Mouse (Mus musculus) 3134 (cell line): ENCODE measurements around the gene Nrxn1.
"Not testable (repeated sequence)": the region's sequence is repeated elsewhere in the genome, so short reads cannot be mapped to it uniquely, and the experiment has no call there.

Source experiments
- DNase-seq: peaks from one replicate; pipeline ENCODE4 v3.0.0-alpha.2; 2011; ENCODE audit warnings: low spot score; ENCODE audit not compliant: insufficient read length; ENCODE audit errors: extremely low read depth

Nrxn1 gene

GRCm38 (mm10) chr17:90346735-90347475 is 746.0 kb downstream of the Nrxn1 start:
- DNase-seq, result no peak

DNA sequence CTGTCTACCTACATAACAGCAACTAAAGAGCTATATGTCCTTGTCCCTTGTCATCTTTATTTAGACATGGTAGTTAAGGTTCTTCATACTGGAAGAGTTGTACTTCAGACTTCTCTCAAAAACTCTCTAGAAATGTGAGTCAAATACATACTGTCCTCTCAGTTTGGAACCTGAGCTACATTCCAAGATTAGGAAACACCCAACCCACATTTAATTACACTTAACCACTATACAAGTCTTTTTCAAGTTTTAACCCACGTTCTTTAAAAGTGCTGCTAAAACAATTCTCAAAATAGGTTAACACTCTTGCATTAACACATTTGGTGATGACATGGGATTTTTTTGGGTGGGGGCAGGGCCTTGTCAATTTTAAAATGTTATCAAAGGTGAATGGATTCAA is 759.4 kb downstream of the Nrxn1 start:
- DNase-seq, result no peak

DNA sequence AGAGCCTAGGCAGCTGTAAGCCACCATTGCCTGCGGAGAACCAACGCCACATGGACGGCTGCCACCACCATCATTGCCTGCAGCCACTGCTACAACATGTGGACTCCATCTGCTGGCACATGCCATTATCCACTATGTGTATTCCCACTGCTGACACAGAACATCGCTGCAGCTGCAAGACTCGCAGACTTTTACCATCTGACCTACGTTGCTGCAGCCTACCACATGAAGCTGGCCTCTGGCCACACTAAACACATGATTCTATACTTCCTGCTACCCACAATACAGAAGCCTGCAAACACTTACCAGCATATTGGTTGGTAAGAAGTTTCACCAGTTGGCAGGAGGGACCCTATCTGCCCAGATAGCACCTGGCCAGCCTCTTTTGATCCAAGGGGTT is 769.2 kb downstream of the Nrxn1 start:
- DNase-seq, result no peak

DNA sequence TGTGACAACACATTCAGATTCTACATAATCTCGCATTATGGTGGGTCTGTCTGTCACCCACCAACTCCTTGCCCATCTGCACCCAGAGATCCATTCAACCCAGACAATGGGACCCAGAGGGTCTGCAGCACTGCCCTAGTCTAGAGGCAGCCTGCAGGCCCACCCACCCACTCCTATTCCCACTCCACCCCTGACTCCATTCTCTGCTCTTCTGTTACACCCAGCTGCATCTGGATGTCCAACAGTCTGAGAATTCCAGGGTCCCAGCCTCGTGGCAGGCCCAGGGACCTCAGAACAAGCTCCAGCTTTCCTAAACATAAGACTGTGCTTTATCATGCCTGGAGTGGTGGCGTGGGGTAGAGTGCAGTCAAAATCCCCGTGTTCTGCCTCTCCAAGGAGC is 820.6 kb downstream of the Nrxn1 start:
- DNase-seq, result no peak

DNA sequence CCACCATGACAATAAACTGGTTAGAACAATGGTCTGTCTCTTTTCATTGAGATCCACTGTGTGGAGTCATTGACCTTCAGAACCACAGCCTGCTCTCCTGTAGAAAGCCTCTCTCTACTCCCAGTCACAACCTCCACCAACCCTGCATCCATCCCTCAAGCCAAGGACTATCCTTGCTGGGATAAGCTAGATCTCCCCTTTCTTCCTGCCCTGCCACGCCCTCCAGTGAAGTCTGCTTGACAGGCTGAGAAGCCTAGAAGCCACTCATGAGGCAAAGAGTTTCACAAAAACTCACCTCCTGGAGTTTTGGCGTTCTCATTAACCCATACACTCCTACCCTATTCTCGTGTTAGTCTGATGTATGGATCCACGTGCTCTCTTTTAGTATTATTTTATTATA is 821.7 kb downstream of the Nrxn1 start:
- DNase-seq, result no peak

DNA sequence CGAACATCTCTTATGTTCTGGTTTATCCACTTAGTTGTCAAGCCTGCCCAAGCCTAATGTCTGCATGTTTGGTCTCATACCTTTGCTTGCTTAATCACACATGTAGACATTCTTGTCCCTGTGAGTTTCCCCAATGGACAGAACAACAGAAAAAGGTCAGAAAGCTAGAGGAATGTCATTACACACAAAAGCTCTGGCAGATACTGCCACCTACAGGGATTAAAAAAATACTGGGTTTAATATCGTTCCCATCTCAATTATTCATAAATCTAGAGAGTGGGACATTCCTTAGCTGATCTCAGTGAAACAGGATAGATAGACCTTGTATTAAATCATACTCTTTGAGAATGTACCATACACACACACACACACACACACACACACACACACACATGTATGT is 823.7 kb downstream of the Nrxn1 start:
- no peak for DNase-seq

- no peak for DNase-seq
These were observed 839.3 kb downstream of the Nrxn1 start for GRCm38 (mm10) chr17:90253451-90254131.

DNA sequence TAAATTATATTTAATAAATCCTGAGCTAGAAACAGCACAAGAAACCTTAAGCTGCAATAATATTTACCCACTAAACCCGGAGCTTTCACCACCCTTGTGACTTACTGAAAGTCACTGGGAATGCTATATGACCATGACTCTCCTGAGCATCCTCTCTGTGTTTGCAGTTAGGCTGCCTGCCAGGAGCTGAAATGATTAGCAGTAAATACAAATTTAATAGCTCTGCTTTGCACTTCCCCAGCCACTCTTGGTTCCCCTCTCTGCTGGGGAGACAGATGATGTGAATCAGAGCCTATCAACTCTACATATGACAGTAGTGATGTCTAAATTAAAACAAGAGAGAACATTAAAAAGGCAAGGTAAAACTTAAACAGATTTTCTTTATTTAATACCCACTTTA is 840.7 kb downstream of the Nrxn1 start:
- DNase-seq, result no peak

GRCm38 (mm10) chr17:90247071-90247849 is 845.6 kb downstream of the Nrxn1 start:
- no peak for DNase-seq

DNA sequence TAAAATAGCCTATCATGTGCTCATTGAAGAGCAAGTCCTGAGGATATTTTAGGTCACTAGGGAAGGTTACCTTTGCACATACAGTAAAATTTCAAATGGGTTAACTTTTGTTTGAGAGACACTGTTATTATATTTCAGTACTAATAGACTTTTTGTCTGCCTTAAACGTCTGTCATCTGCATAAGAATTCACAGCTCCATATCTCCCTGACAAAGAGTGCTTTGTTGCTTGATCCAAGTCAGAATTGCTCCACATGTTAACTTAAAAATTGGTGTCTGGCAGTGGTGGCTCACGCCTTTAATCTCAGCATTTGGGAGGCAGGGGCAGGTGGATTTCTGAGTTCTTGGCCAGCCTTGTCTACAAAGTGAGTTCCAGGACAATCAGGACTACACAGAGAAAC is 848.5 kb downstream of the Nrxn1 start:
- no peak for DNase-seq

GRCm38 (mm10) chr17:90238964-90239363 is 853.9 kb downstream of the Nrxn1 start:
- DNase-seq, result no peak

- no peak for DNase-seq
These were observed 854.4 kb downstream of the Nrxn1 start for GRCm38 (mm10) chr17:90238517-90238916.

DNA sequence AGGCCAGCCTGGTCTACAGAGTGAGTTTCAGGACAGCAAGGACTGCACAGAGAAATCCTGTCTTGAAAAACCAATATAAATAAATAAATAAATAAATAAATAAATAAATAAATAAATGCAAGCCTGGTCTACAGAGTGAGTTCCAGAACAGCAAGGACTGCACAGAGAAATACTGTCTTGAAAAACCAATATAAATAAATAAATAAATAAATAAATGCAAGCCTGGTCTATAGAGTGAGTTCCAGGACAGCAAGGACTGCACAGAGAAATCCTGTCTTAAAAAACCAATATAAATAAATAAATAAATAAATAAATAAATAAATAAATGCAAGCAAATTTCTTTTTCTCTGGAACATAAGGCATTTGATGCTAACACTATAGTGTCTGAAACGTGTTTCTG is 857.2 kb downstream of the Nrxn1 start:
- not testable (repeated sequence) for DNase-seq

DNA sequence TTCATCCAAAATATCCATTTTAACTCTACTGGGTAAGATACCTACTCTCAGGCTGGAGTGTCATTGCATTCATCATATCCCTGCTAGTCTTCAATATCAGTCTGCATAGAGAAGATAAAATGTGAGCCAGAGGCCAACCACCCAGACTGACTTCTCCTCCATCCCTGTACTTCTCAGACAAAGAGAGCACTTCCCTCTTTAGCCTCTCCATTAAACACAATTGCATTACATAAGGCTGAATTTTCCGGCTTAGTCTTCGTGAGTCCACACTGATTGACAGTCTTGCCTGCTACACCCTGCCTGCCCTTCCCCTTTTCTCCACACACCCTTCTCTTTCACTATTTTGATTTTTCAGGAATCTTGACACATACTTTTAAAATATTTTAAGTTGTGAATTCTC is 858.1 kb downstream of the Nrxn1 start:
- DNase-seq, result no peak

DNA sequence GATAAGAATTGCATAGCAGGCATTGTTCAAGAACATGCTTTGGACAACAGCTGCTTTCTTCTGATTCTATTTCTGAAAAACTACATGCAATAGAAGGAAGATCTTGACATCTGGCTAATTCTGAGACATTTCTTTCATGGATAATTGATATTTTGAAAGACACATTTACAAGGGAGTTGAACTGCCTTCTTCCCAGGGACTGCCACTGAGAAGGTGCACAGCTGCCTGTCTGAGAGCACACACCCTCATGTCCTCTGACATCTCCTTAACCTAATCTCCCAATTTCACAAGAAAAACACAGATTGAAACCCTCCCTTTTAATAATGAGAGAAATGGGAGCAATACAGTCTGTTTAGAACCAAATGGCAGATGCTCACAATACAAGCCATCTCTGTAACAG is 884.3 kb downstream of the Nrxn1 start:
- no peak for DNase-seq

DNA sequence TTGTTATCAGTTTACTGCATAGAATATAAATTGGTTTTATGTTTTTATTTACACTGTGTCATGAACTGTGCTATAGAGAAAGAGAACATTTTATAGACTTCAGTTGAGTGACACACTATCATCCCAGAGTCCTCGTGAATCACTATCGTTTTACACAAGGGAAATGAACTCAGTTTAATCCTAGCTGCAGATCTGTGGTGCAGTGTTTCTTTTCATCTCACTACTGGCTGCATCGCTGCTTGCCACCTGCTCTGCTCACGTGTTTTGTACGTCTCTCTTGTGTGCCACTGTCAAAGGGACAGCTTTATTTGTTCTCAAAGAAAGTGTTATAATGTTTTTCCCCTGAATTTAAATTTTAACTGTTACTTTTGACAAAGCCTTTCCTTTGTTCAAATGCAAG is 885.3 kb downstream of the Nrxn1 start:
- DNase-seq, result no peak

DNA sequence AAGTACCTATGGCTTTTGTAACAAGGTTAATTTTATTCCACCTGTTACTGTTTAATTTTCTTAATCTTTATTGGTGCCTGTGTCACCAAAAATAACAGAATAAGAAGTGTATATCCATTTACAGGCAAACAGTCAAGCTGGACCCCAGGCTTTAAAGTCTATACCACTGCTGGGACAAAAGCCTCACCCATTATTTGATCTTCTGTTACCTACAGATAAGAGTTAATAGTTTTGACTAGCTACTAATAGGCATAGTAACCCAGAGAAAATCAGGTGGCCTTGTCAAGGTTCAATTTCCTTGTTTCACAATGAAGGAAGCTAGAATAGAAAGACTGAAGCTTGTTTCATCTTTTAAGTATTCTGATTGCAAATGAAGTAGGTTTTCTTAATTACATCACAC is 888.9 kb downstream of the Nrxn1 start:
- DNase-seq, result no peak

DNA sequence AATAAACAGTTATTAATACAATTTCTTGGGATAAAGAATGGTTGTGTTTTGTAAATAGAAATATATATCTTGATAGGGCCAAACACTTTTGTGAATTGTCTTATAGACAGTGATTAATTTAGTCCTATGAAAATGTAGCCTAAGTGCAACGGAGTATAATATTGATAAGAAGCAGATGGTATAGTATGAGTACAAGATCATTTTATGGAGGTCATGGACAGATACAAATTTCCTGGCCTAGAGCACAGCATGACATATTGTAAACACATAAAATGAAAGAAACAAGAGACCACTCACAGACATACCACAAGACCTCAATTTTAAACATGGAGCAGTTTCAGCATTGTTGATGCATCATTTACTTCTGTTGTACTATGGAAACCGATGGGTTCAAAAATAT is 890.1 kb downstream of the Nrxn1 start:
- DNase-seq, result no peak

DNA sequence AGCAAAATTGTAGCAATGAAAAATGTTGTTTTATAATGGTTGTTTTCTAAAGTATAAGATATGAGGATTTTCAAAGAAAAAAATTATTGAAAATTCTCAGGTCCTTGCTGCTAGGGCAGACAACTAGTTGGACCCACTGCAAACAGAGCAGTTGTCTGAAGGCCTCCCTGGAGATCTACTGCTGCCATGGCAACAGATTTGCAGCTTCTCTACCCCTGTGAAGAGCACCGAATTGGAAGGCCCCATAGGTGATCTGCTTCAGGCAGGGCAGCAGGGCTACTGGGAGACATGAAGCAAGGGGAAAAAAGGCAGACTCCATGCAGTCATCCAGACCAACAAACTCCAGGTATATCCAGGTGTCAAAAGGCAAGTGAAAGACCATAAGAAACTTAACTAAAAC is 896.1 kb downstream of the Nrxn1 start:
- DNase-seq, result no peak

- no peak for DNase-seq
These were observed 951.3 kb downstream of the Nrxn1 start for GRCm38 (mm10) chr17:90141602-90142001.

- DNase-seq, result no peak
These were observed 962.0 kb downstream of the Nrxn1 start for GRCm38 (mm10) chr17:90130836-90131235.

DNA sequence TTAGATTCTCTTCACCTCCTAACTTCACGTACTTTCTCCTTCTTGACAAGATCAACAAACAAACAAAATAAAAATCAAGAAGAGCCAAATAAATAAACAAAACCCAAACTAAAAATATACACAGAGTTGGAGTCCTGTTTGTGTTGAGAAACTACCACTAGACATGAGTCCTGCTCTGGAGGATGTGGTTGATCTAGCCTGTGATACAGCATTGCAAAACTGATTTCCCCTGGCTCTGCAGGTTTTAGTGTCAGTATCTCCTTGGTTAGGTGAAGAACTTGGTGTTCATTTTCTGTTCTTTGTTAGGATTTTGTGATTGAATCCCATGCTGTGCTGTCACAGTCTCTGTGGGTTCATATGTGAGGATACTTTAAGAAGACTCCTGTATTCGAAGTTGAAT is 963.7 kb downstream of the Nrxn1 start:
- no peak for DNase-seq
